Mouse (Mus musculus) lung, embryonic 16.5 days (tissue): ENCODE results near the gene Tfpi. TPM values are rescaled to one million over a fixed set of nuclear protein-coding genes. Genes with fewer than 3 reads are reported as not detected.

Experiments
- ATAC-seq: fragments of 200-750 bp; cut with Nextera tagmentation; 2 replicates; pipeline ENCODE4 v1.8.0; 2017; ENCODE audit warnings: low read depth, mild to moderate bottlenecking, moderate library complexity
- H3K27ac ChIP-seq: fragments of 300-500 bp; sonication (generic); 2 replicates; pipeline ENCODE4 v1.5.1; 2014; ENCODE audit warnings: mild to moderate bottlenecking, control low read depth, low read length
- H3K27me3 ChIP-seq: fragments of 300-500 bp; sonication (generic); 2 replicates; pipeline ENCODE4 v1.6.1; 2014; ENCODE audit warnings: low read depth, low read length, mixed read lengths; ENCODE audit not compliant: control insufficient read depth, insufficient read depth
- H3K36me3 ChIP-seq: fragments of 300-500 bp; sonication (generic); 2 replicates; pipeline ENCODE4 v1.6.1; 2014; ENCODE audit warnings: low read length; ENCODE audit not compliant: control insufficient read depth, insufficient read depth
- H3K4me1 ChIP-seq: fragments of 300-500 bp; sonication (generic); replicated peaks from 2 replicates; pipeline ENCODE4 v1.6.1; 2014; ENCODE audit warnings: low read length, mixed read lengths; ENCODE audit not compliant: control insufficient read depth, insufficient read depth
- H3K4me2 ChIP-seq: fragments of 300-500 bp; sonication (generic); 2 replicates; pipeline ENCODE4 v1.6.1; 2014; ENCODE audit warnings: low read depth, low read length, control low read depth
- H3K4me3 ChIP-seq: fragments of 300-500 bp; sonication (generic); 2 replicates; pipeline ENCODE4 v1.5.1; 2014; ENCODE audit warnings: mild to moderate bottlenecking, low read length, control low read depth
- H3K9ac ChIP-seq: fragments of 300-500 bp; sonication (generic); 2 replicates; pipeline ENCODE4 v1.6.1; 2014; ENCODE audit warnings: low read length, control low read depth
- H3K9me3 ChIP-seq: fragments of 300-500 bp; sonication (generic); 2 replicates; pipeline ENCODE4 v1.6.1; 2016; ENCODE audit warnings: low read length; ENCODE audit not compliant: control insufficient read depth
- WGBS: fragments of 180-500 bp; shearing (Covaris S2); extraction: QIAGEN DNeasy Blood & Tissue Kit; methylation state at CpG from one replicate; pipeline ENCODE4 v1.1.7; 2014; 5-methylcytosine and 5-hydroxymethylcytosine counted together
- polyA plus RNA-seq: library from polyadenylated mRNA; unstranded; fragments of >200 nt; fragmentation: Nextera tagmentation; extraction: Ambion mirVana; gene quantifications from 2 replicates; pipeline ENCODE4 v1.2.1, GENCODE M21; 2015

Gene Tfpi
- polyA plus RNA-seq: 63.6 and 64.9 TPM in 2 replicates

- peak within 1 kb of the TSS; percentile 81 for H3K27ac ChIP-seq
- H3K4me1 ChIP-seq: peaks cover 7% of the 10 kb centered on the region; the same call in 1 of the 2 replicates
- 31% methylated on average over 4 of the region's 4 CpGs for WGBS
- peak within 1 kb of the TSS; percentile 63 for H3K9ac ChIP-seq
- H3K4me2 ChIP-seq: peak within 1 kb of the TSS; percentile 62
- H3K27me3 ChIP-seq: no peaks in the 10 kb centered on the region
- no peaks in the 10 kb centered on the region for H3K9me3 ChIP-seq
- peak within 1 kb of the TSS; percentile 48 for H3K4me3 ChIP-seq
- peak; percentile 86 for ATAC-seq
- H3K36me3 ChIP-seq: peaks cover 8% of the 10 kb centered on the region; the same call in 1 of the 2 replicates
Measured at GRCm38 (mm10) chr2:84476577-84476976, at the start of gene Tfpi. Gene Tfpi, minus strand, starts transcription at chr2:84476775.

GRCm38 (mm10) chr2:84526221-84526620 is 49.6 kb upstream of the Tfpi start:
- 29% methylated on average over 7 of the region's 7 CpGs for WGBS
- H3K9ac ChIP-seq: no peak overlapping the region
- no peak for ATAC-seq
- H3K4me1 ChIP-seq: peaks cover 14% of the 10 kb centered on the region
- H3K27ac ChIP-seq: no peak overlapping the region
- H3K27me3 ChIP-seq: no peaks in the 10 kb centered on the region
- H3K4me2 ChIP-seq: no peak overlapping the region
- no peaks in the 10 kb centered on the region for H3K9me3 ChIP-seq
- H3K4me3 ChIP-seq: no peak overlapping the region
- no peaks in the 10 kb centered on the region for H3K36me3 ChIP-seq

GRCm38 (mm10) chr2:84525806-84526205 is 49.2 kb upstream of the Tfpi start:
- H3K27ac ChIP-seq: no peak overlapping the region
- H3K4me3 ChIP-seq: no peak overlapping the region

GRCm38 (mm10) chr2:84525047-84525446 is 48.5 kb upstream of the Tfpi start:
- H3K4me1 ChIP-seq: peaks cover 17% of the 10 kb centered on the region
- peak overlapping the region; percentile 33; the same call in 1 of the 2 replicates for H3K27ac ChIP-seq
- H3K36me3 ChIP-seq: no peaks in the 10 kb centered on the region
- 45% methylated on average over 5 of the region's 5 CpGs for WGBS
- H3K4me3 ChIP-seq: no peak overlapping the region
- H3K27me3 ChIP-seq: no peaks in the 10 kb centered on the region
- ATAC-seq: peak; percentile 56
- H3K9ac ChIP-seq: no peak overlapping the region
- H3K9me3 ChIP-seq: no peaks in the 10 kb centered on the region
- no peak overlapping the region for H3K4me2 ChIP-seq

More at GRCm38 (mm10) chr2:84525806-84526205, 49.2 kb upstream of the Tfpi start:
- H3K9me3 ChIP-seq: no peaks in the 10 kb centered on the region
- H3K27me3 ChIP-seq: no peaks in the 10 kb centered on the region
- no peak overlapping the region for H3K9ac ChIP-seq
- 33% methylated on average over 6 of the region's 6 CpGs for WGBS
- no peak for ATAC-seq
- peaks cover 14% of the 10 kb centered on the region for H3K4me1 ChIP-seq
- H3K4me2 ChIP-seq: no peak overlapping the region
- no peaks in the 10 kb centered on the region for H3K36me3 ChIP-seq

GRCm38 (mm10) chr2:84523994-84524393 is 47.4 kb upstream of the Tfpi start:
- WGBS: 76% methylated on average over 6 of the region's 6 CpGs
- no peak for ATAC-seq
- Histone ChIP-seq H3K9me3 (no peaks in the 10 kb centered on the region), H3K4me1 (peaks cover 16% of the 10 kb centered on the region), H3K4me3 (no peak overlapping the region), H3K27ac (no peak overlapping the region), H3K4me2 (no peak overlapping the region), H3K9ac (no peak overlapping the region), H3K27me3 (no peaks in the 10 kb centered on the region), H3K36me3 (no peaks in the 10 kb centered on the region)

GRCm38 (mm10) chr2:84523103-84523865 is 46.7 kb upstream of the Tfpi start:
- H3K9me3 ChIP-seq: no peaks in the 10 kb centered on the region
- 58% methylated on average over 6 of the region's 6 CpGs for WGBS
- H3K27ac ChIP-seq: no peak overlapping the region
- no peak overlapping the region for H3K9ac ChIP-seq
- ATAC-seq: no peak
- no peaks in the 10 kb centered on the region for H3K27me3 ChIP-seq
- no peaks in the 10 kb centered on the region for H3K36me3 ChIP-seq
- H3K4me1 ChIP-seq: peaks cover 14% of the 10 kb centered on the region; the same call in 1 of the 2 replicates
- no peak overlapping the region for H3K4me2 ChIP-seq
- no peak overlapping the region for H3K4me3 ChIP-seq

- Histone ChIP-seq H3K4me3 (peak overlapping the region; percentile 16; the same call in 1 of the 2 replicates), H3K27ac (peak overlapping the region; percentile 96), H3K9me3 (no peaks in the 10 kb centered on the region), H3K4me2 (peak overlapping the region; percentile 46), H3K27me3 (no peaks in the 10 kb centered on the region), H3K4me1 (peaks cover 9% of the 10 kb centered on the region; the same call in 1 of the 2 replicates), H3K9ac (peak overlapping the region; percentile 47), H3K36me3 (no peaks in the 10 kb centered on the region)
- WGBS: 16% methylated on average over 12 of the region's 12 CpGs
- ATAC-seq: peak; percentile 95
Measured at GRCm38 (mm10) chr2:84519514-84520067, 43.0 kb upstream of the Tfpi start.

- Histone ChIP-seq H3K27me3 (no peaks in the 10 kb centered on the region), H3K36me3 (no peaks in the 10 kb centered on the region), H3K4me1 (peaks cover 9% of the 10 kb centered on the region; the same call in 1 of the 2 replicates), H3K4me3 (peak overlapping the region; percentile 16; the same call in 1 of the 2 replicates), H3K4me2 (peak overlapping the region; percentile 46), H3K9ac (peak overlapping the region; percentile 47; the same call in 1 of the 2 replicates), H3K27ac (peak overlapping the region; percentile 96), H3K9me3 (no peaks in the 10 kb centered on the region)
- WGBS: 34% methylated on average over 5 of the region's 5 CpGs
- ATAC-seq: no peak
Measured at GRCm38 (mm10) chr2:84518767-84519166, 42.2 kb upstream of the Tfpi start.

- ATAC-seq: no peak
- H3K27me3 ChIP-seq: no peaks in the 10 kb centered on the region
- no peak overlapping the region for H3K27ac ChIP-seq
- no peaks in the 10 kb centered on the region for H3K9me3 ChIP-seq
- no peak overlapping the region for H3K4me2 ChIP-seq
- no peaks in the 10 kb centered on the region for H3K36me3 ChIP-seq
- no peak overlapping the region for H3K4me3 ChIP-seq
- 0 out of 2 replicates have a peak, but pooled peaks cover 3% of the 10 kb centered on the region for H3K4me1 ChIP-seq
- no peak overlapping the region for H3K9ac ChIP-seq
- 85% methylated on average over 3 of the region's 3 CpGs for WGBS
Measured at GRCm38 (mm10) chr2:84513281-84513680, 36.7 kb upstream of the Tfpi start.
